Mouse (Mus musculus) inflammation-experienced regulatory T-cells, adult 6 months (primary cell): ENCODE results near the gene Olfr764-ps1. TPM values are rescaled to one million over a fixed set of nuclear protein-coding genes. Genes with fewer than 3 reads are reported as not detected.
"Not testable (repeated sequence)": the region's sequence is repeated elsewhere in the genome, so short reads cannot be mapped to it uniquely, and the experiment has no call there.

Experiments used
- ATAC-seq: one replicate; pipeline ENCODE4 v1.8.0; 2017
- polyA plus RNA-seq, 3 experiments: library from polyadenylated mRNA; unstranded; fragments of 100-300 nt; shearing (Covaris generic); gene quantifications; one replicate each; pipeline ENCODE4 v1.2.1; 2017

The Olfr764-ps1 gene
- polyA plus RNA-seq, result not detected

DNA sequence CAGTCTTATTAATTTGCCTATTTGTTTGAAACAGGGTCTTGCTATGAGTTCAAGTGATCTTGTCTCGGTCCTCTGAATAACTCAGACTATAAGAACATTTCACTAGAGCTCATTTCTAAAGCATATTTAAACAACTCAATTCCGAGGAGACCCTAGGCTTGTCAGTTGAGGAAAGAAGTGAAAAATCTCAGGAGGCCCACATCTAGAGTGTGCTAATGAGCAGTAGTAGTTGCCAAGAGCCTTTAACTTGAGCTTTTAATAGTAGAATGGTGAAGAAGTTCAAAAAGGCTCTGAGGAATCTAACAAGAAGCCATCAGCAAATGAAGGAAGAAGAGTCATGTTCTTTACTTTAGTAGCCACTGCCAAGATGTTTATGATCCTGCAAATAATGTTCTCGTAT lies at the start of gene Olfr764-ps1:
Gene Olfr764-ps1 (minus strand): TSS at position 101 of the 400 bp plus-strand sequence.
- ATAC-seq, result no peak

DNA sequence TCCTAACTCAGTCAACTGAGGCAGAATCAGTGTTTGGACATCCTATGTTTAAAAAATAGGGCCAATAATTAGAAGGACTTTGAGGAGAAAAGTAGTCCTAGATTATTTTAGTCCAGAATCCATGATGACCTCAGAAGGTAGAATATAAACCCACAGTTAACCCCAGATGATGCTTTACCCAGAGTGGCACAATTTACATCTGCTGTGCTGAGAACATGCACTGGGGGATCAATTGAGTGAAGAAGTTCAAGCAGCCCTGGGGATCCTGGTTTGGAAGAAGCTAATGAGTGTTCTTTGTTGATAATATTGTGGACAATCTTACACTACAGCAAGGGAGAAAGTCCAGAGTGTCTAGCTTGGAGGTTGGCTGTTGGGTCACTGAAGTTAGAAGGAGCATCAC lies 43.1 kb upstream of the Olfr764-ps1 start, which contains the start of gene Olfr767:
Gene Olfr767 (minus strand): TSS at position 101 of the 400 bp plus-strand sequence.
- ATAC-seq, result not testable (repeated sequence)

DNA sequence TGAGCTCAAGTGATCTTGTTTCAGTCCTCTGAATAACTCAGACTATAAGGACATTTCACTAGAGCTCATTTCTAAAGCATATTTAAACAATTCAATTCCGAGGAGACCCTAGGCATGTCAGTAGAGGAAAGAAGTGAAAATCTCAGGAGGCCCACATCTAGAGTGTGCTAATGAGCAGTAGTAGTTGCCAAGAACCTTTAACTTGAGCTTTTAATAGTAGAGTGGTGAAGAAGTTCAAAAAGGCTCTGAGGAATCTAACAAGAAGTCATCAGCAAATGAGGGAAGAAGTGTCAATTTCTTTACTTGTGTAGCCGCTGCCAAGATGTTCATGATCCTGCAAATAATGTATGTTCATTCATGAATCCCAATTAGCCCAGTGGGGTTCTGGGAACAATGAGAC lies 29.2 kb upstream of the Olfr764-ps1 start, which contains the start of gene Olfr766-ps1:
Gene Olfr766-ps1 (minus strand): TSS at position 101 of the 400 bp plus-strand sequence.
- no peak for ATAC-seq

DNA sequence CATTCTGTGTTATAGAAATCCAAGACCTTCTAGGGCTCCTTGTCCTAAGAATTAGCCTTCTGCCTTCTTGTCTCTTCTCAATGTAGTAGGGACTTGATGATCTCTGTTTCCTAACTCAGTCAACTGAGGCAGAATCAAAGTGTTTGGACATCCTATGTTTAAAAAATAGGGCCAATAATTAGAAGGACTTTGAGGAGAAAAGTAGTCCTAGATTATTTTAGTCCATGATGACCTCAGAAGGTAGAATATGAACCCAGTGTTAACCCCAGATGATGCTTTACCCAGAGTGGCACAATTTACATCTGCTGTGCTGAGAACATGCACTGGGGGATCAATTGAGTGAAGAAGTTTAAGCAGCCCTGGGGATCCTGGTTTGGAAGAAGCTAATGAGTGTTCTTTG lies 10.2 kb upstream of the Olfr764-ps1 start, which contains the start of gene Olfr765:
Gene Olfr765 (minus strand): TSS at position 101 of the 400 bp plus-strand sequence.
- ATAC-seq, result not testable (repeated sequence)

DNA sequence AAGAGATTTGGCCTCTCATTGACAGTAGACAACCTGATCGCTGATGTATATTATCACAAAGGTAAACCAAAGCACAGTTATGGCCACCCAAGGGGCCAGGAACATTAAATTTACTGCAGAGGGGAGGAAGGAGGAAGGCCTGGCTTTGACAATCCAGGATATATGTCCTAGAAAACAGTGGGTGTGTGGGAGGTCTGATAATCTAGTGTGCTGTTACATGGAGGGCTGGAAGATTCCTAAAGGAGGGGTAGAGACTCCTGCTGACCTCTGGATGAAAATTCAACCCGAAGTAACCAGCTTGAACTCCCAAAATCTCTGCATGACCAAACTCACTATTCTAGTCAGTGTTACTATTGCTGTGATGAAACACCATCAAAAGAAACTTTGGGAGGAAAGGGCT lies 11.4 kb downstream of the Olfr764-ps1 start:
- ATAC-seq, result no peak

DNA sequence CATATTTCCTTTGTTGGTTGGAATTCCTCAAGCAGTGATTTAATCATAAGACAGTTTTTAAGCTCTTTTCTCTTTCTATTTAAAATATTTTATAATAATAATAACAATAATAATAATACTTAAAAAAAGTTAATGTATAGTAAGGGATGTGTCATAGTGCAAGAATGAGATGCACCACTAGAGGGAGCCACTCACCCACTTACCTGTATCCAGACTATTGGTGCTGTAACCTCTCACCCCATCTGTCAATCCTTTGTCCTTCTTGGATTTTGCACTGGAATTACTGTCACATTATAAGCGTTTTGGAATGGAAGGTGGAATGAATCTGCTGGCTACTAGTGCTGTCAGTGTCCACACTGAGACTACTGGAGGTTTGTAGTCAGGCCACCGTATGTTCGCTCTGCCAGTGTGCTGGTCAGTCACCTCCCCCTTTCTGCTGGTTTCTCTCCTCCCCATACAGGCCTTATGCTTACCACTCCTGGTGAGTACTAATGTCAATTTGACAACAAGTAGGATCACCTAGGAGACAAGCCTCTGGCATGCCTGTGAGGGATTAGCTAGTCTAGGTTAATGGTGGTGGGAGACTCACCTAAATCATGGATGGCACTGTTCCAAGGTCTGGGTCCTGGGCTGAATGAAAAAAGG lies 13.6 kb downstream of the Olfr764-ps1 start:
- no peak for ATAC-seq

DNA sequence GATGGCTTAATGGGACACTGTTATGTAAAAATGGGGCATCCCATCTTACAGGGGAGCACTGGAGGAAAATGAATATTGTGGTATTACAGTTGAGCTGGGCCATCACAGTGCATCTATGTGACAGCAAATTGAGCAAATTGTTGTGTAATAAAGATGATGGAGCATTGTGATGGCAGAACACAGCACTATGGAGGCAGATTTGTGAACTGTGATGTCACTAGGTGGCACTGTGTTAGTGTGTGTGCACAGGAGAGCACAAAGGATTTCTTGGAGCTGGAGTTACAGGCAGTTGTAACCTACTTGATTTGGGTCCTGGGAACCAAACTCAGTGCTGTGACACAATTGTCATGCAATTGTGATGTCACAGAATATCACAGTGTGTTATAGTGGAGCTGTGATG lies 16.4 kb downstream of the Olfr764-ps1 start:
- no peak for ATAC-seq

DNA sequence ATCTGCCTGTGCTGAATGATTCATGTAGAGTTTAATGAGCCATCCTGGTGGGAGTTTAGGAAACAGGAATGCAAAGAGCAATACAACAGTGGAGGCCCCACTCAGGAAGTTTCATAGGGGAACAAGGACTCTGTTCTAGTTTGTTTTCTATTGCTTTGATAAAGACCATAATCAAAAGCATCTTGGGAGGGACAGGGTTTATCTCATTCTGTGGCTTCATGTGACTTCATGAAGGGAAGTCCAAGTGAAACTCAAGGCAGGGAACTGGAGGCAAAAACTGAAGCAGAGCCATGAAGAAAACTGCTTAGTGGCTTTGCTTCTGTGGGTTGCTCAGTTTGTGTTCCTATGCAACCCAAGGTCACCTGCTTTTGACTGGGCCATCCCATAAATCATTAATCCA lies 25.2 kb downstream of the Olfr764-ps1 start:
- ATAC-seq, result no peak

DNA sequence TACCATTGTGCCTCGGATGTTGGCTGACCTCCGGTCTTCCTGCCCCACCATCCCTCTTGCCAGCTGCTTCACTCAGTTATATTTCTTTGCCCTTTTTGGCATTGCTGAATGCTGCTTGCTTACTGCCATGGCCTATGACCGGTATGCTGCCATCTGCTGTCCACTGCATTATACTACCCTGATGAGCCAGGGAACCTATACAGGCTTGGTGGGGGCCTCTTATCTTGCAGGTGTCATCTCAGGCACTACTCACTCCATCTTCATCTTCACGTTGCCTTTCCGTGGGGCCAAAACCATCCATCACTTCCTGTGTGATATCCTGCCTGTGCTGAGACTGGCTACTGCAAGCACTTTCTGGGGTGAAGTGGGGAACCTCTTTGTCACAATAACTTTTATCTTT lies 28.2 kb downstream of the Olfr764-ps1 start:
- ATAC-seq, result peak; percentile 46

DNA sequence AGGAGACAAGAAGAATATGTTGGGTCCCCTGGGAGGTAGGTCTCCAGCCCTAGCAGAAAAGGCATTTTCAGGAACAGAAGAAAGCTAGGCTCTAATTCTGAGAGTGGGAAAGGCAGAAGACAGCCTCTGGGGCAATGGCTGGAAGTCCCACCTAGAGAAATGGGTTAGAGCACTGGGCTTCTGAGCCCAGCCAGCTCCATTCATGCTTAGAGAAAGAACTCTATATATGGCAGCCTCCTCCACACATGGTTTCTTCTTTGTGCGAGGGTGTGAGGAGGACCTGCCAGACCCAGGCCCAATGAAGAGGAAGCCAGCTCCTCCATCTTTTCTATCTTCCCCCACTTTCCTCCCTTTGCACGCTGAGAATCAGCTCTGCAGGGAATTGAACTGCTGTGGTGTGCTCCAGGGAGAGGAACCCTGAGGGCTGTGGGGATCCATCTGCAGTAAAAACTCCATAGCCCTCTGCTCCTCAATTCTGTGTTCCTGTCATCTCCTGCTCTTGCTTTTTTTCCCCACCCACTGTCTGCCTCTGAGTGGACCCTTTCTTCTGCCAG lies 29.3 kb downstream of the Olfr764-ps1 start, which contains the start of gene Olfr763:
Gene Olfr763 (plus strand): TSS at position 504 of the 554 bp plus-strand sequence.
- ATAC-seq, result no peak

DNA sequence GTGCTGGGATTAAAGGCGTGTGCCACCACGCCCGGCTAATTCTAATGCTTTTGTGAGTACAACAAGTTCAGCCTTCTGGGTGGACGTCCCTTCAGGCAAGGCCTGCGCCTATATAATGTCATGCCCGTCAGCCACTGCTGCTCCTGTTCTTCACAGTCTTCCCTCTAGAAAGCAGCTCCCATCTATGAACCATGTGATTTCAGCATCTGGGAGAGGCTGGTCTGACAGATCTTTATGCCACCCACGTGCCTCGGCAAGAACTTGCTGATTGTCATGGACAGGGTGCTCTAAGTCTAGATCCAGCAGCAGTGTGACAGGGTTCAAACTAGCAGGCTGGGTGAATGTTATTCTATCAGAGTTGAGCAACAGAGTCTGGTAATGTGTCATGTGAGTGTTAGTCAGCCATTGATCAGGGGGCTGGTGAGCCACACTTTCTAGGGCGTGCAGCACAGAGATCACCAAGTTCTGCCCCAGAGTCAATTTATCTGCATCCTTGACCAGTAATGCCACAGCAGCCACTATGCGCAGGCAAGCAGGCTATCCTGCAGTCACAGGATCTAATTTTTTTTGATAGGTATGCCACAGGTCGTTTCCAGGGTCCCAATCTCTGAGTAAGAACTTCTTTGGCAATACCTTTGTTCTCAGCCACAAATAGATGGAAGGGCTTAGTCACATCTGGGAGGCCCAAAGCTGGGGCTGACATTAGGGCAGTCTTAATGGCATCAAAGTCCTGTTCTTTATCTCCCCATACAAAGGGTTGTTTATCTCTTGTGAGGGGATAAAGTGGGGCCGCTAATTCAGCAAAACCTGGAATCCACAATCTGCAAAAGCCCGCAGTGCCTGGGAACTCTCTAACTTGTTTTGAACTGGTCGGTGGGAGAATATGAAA lies 35.4 kb downstream of the Olfr764-ps1 start:
- no peak for ATAC-seq

DNA sequence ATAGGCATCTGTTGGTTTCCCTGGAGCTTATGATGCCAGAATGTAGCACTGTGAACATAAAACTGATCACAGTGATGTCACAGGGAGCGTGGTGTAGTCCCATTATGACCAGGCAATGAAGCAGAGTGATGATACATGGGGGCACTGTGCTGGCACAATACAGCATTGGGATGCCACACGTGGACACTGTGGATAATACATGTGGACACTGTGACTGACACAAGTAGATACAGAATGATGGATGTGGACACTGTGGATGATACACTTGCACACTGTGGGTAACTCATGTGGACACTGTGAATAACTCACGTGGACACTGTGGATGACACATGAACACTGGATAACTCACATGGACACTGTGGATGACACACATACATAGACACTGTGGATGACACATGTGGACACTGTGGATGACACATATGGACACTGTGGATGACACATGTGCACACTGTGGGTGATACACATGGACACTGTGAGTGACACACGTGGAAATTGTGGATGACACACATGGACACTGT lies 43.1 kb downstream of the Olfr764-ps1 start:
- ATAC-seq, result no peak

DNA sequence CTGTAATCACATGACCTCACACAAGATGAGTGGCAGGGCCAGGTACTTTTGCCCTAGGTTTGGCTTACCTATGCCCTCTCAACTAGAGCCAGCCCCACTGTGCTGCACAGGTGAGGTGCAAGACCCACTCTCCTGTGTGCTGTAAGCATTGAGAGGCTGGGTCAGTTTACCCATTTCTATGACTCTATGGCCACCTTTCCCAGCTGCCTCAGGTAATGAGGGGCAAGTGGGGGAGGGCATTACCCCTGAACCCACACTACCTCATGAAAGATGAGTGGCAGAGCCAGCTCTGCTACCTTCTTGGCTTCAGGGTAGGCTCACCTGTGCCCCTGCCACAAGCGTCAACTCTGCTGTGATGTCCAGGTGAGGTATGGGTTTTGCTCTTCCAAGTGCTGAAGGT lies 43.9 kb downstream of the Olfr764-ps1 start:
- no peak for ATAC-seq

DNA sequence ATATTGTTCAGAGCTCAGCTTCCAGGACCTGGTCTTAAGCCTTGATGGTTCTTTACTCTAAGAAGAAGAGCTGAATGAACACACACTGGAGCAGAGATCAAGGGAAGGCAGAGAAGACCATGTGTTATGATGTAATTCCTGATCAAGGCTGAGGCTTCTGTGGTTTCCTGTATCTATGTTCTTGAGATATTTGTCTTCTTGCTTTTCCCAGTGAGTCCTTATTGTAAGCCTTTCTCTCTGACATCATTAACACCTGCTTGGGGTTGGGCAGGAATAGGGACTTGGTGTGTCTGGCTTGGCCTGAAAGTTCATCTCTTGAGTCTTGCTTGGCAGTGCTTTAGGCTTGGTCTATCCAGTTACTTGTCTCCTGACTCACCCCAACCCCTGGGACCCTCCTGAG lies 48.7 kb downstream of the Olfr764-ps1 start:
- peak; percentile 64 for ATAC-seq

DNA sequence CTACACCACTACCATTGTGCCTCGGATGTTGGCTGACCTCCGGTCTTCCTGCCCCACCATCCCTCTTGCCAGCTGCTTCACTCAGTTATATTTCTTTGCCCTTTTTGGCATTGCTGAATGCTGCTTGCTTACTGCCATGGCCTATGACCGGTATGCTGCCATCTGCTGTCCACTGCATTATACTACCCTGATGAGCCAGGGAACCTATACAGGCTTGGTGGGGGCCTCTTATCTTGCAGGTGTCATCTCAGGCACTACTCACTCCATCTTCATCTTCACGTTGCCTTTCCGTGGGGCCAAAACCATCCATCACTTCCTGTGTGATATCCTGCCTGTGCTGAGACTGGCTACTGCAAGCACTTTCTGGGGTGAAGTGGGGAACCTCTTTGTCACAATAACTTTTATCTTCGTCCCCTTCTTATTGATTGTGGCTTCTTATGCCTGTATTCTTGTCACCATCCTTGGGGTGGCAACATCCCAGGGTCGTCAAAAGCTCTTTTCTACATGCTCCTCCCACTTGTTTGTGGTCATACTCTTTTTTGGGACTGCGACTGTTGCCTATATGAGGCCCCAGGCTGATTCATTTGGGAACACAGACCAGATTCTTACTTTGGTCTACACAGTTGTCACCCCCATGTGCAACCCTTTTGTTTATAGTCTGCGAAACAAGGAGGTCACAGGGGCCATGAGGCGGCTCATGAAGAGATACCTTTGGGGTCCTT lies 49.4 kb downstream of the Olfr764-ps1 start:
- ATAC-seq, result peak; percentile 56

DNA sequence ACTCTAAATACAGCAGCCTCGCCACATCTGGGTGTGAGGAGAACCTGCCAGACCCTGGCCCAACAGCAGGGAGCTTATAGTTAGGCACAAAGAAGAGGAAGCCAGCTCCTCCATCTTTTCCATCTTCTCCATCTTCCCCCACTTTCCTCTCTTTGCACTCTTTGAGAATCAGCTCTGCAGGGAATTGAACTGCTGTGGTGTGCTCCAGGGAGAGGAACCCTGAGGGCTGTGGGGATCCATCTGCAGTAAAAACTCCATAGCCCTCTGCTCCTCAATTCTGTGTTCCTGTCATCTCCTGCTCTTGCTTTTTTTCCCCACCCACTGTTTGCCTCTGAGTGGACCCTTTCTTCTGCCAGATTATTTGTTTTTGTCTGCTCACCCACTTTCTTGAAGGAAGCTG lies 50.6 kb downstream of the Olfr764-ps1 start, which contains the start of gene Olfr9:
Gene Olfr9 (plus strand): TSS at position 301 of the 400 bp plus-strand sequence.
- not testable (repeated sequence) for ATAC-seq

Other genes with a start within 250 kb of the Olfr764-ps1 start
- under 1 TPM; 0.21 to 0.68 (median 0.22) TPM for gene Mmp19, start 249.0 kb downstream of the Olfr764-ps1 start, polyA plus RNA-seq
- 10 to 100 TPM; 74.6 to 77.3 (median 75.8) TPM for gene Dnajc14, start 235.8 kb downstream of the Olfr764-ps1 start, polyA plus RNA-seq
- gene Tmem198b, start 235.5 kb downstream of the Olfr764-ps1 start, polyA plus RNA-seq, result 1 to 10 TPM; 3.9 to 5.3 (median 5.3) TPM
- gene Sarnp, start 222.6 kb downstream of the Olfr764-ps1 start, polyA plus RNA-seq, result 100 to 1,000 TPM; 195 to 238 (median 227) TPM
- gene Ormdl2, start 218.3 kb downstream of the Olfr764-ps1 start, polyA plus RNA-seq, result 10 to 100 TPM; 65.5 to 78.4 (median 71.5) TPM
- gene Gdf11, start 148.2 kb downstream of the Olfr764-ps1 start, polyA plus RNA-seq, result 1 to 10 TPM; 6.0 to 7.7 (median 7.3) TPM
- gene Cd63, start 138.9 kb downstream of the Olfr764-ps1 start, polyA plus RNA-seq, result 1 to 10 TPM in 1 of 3 experiments, under 1 TPM in 1, not detected in 1; 0.58 to 2.0 TPM
- 10 to 100 TPM in 2 of 3 experiments, 1 to 10 TPM in 1; 5.1 to 12.9 (median 11.9) TPM for gene Rdh5, start 117.0 kb downstream of the Olfr764-ps1 start, polyA plus RNA-seq
- 100 to 1,000 TPM; 196 to 255 (median 212) TPM for gene Bloc1s1, start 115.9 kb downstream of the Olfr764-ps1 start, polyA plus RNA-seq
- 1 to 10 TPM; 3.6 to 5.1 (median 4.8) TPM for gene Itga7, start 106.1 kb downstream of the Olfr764-ps1 start, polyA plus RNA-seq
- not detected for gene Mettl7b, start 78.9 kb downstream of the Olfr764-ps1 start, polyA plus RNA-seq
- not detected for gene Olfr9, start 50.5 kb downstream of the Olfr764-ps1 start, polyA plus RNA-seq
- gene Olfr763, start 29.1 kb downstream of the Olfr764-ps1 start, polyA plus RNA-seq, result not detected
- gene Olfr765, start 10.1 kb upstream of the Olfr764-ps1 start, polyA plus RNA-seq, result not detected
- not detected for gene Olfr766-ps1, start 29.1 kb upstream of the Olfr764-ps1 start, polyA plus RNA-seq
- under 1 TPM in 2 of 3 experiments, not detected in 1; 0.10 to 0.16 TPM for gene Olfr767, start 43.0 kb upstream of the Olfr764-ps1 start, polyA plus RNA-seq
- gene Olfr768, start 59.5 kb upstream of the Olfr764-ps1 start, polyA plus RNA-seq, result not detected
- gene Olfr769, start 78.0 kb upstream of the Olfr764-ps1 start, polyA plus RNA-seq, result not detected
- gene Olfr770, start 99.1 kb upstream of the Olfr764-ps1 start, polyA plus RNA-seq, result not detected
- gene Olfr771, start 124.9 kb upstream of the Olfr764-ps1 start, polyA plus RNA-seq, result not detected
- not detected for gene Olfr772, start 138.0 kb upstream of the Olfr764-ps1 start, polyA plus RNA-seq
- not detected for gene Olfr773, start 147.5 kb upstream of the Olfr764-ps1 start, polyA plus RNA-seq
- not detected for gene Olfr774, start 196.3 kb upstream of the Olfr764-ps1 start, polyA plus RNA-seq
- gene Olfr775, start 208.5 kb upstream of the Olfr764-ps1 start, polyA plus RNA-seq, result not detected
- not detected for gene Olfr776, start 219.2 kb upstream of the Olfr764-ps1 start, polyA plus RNA-seq
- not detected for gene Olfr777, start 231.6 kb upstream of the Olfr764-ps1 start, polyA plus RNA-seq